Mouse (Mus musculus) ES-Bruce4 (cell line): Measurements from ENCODE around the gene Tnxb.

Source experiments
- CTCF ChIP-seq: IDR thresholded peaks from one replicate; pipeline ENCODE4 v1.8.1; 2011; ENCODE audit warnings: low read depth, low read length
- EP300 ChIP-seq: IDR thresholded peaks from 2 replicates; pipeline ENCODE4 v1.6.1; 2011; ENCODE audit warnings: low read depth, low read length; ENCODE audit not compliant: insufficient read depth
- POLR2A ChIP-seq: IDR thresholded peaks from one replicate; pipeline ENCODE4 v1.8.1; 2011; ENCODE audit warnings: low read length; ENCODE audit not compliant: insufficient read depth

DNA sequence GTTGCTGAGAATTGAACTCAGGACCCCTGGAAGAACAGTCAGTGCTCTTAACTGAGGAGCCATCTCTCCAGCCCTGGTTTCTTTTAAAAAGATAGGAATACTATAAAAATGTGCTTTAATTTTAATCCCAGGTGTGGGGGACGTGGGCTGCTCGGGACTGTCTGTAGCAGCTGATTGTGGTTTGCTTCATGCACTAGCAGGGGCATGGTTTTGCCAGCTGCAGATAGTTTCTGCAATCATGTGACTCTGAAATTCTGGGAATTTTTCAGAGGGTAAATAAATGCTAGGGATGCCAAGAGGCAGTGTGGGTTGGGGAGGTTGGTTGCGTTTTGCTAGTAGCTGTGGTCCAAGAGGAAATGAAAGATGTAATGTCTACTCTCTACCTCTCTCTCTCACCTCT, 28.4 kb upstream of the Tnxb start:
- no peak for TF ChIP-seq POLR2A
- TF ChIP-seq CTCF = no peak
- TF ChIP-seq EP300 = no peak
